Mouse (Mus musculus) layer of hippocampus, postnatal 36 days (tissue): ENCODE measurements around the gene Sgta. TPM values are rescaled to one million over a fixed set of nuclear protein-coding genes. Genes with fewer than 3 reads are reported as not detected.

Experiments used
- microRNA-seq, 2 experiments: library from miRNA; unstranded; fragments of <30 nt; microRNA quantifications; one replicate each; pipeline ENCODE4 v1.2.0; 2021
- total RNA-seq, 2 experiments: library from RNA; stranded (reverse); gene quantifications; 2 replicates each; pipeline ENCODE4 v1.2.3; 2021

Gene Sgta
- total RNA-seq, 2 experiments from 2014 or later, result 174 to 175 TPM

Small RNAs within 50 kb of the gene (microRNA-seq; reads per million reads assigned to microRNA genes)
- gene Mir5615-1 (0 reads per million in 2 experiments), gene Mir5615-2 (0 reads per million in 2 experiments)

Other genes starting within 250 kb of the Sgta start
- gene Jsrp1, start 246.7 kb downstream of the Sgta start, total RNA-seq, result 1 to 10 TPM; 2.3 to 2.5 TPM
- 100 to 1,000 TPM; 484 to 486 TPM for gene Oaz1, start 233.5 kb downstream of the Sgta start, total RNA-seq
- 10 to 100 TPM; 40.1 to 47.7 TPM for gene Lingo3, start 216.1 kb downstream of the Sgta start, total RNA-seq
- gene Lsm7, start 205.0 kb downstream of the Sgta start, total RNA-seq, result 10 to 100 TPM; 40.0 to 47.7 TPM
- 10 to 100 TPM; 56.0 to 67.0 TPM for gene Sppl2b, start 204.9 kb downstream of the Sgta start, total RNA-seq
- gene Tmprss9, start 188.3 kb downstream of the Sgta start, total RNA-seq, result under 1 TPM; 0.15 to 0.40 TPM
- gene Timm13, start 159.2 kb downstream of the Sgta start, total RNA-seq, result 100 to 1,000 TPM; 142 to 144 TPM
- gene Lmnb2, start 141.9 kb downstream of the Sgta start, total RNA-seq, result 10 to 100 TPM; 19.6 to 19.7 TPM
- gene Gadd45b, start 130.1 kb downstream of the Sgta start, total RNA-seq, result 10 to 100 TPM; 17.7 to 19.1 TPM
- 100 to 1,000 TPM; 161 to 175 TPM for gene Gng7, start 45.2 kb downstream of the Sgta start, total RNA-seq
- 10 to 100 TPM; 96.5 to 98.1 TPM for gene Diras1, start 34.5 kb downstream of the Sgta start, total RNA-seq
- 10 to 100 TPM; 69.6 to 71.4 TPM for gene Slc39a3, start 22.8 kb downstream of the Sgta start, total RNA-seq
- 10 to 100 TPM; 48.9 to 55.3 TPM for gene Thop1, start 9.9 kb upstream of the Sgta start, total RNA-seq
- gene Creb3l3, start 38.7 kb upstream of the Sgta start, total RNA-seq, result under 1 TPM; 0.52 to 0.71 TPM
- 100 to 1,000 TPM; 132 to 141 TPM for gene Map2k2, start 45.7 kb upstream of the Sgta start, total RNA-seq
- gene Zbtb7a, start 75.0 kb upstream of the Sgta start, total RNA-seq, result 100 to 1,000 TPM; 109 to 116 TPM
- 10 to 100 TPM; 26.2 to 29.8 TPM for gene Pias4, start 107.7 kb upstream of the Sgta start, total RNA-seq
- 100 to 1,000 TPM; 868 to 892 TPM for gene Eef2, start 116.5 kb upstream of the Sgta start, total RNA-seq
- gene Dapk3, start 122.8 kb upstream of the Sgta start, total RNA-seq, result 10 to 100 TPM; 65.6 to 77.8 TPM
- not detected for gene 4930442H23Rik, start 123.7 kb upstream of the Sgta start, total RNA-seq
- gene Nmrk2, start 141.9 kb upstream of the Sgta start, total RNA-seq, result under 1 TPM; 0.20 to 0.25 TPM
- 100 to 1,000 TPM; 150 TPM for gene Atcay, start 170.7 kb upstream of the Sgta start, total RNA-seq
- 10 to 100 TPM; 65.7 to 70.0 TPM for gene Zfr2, start 173.0 kb upstream of the Sgta start, total RNA-seq
- 100 to 1,000 TPM; 227 to 236 TPM for gene Matk, start 192.8 kb upstream of the Sgta start, total RNA-seq
- gene Mrpl54, start 206.8 kb upstream of the Sgta start, total RNA-seq, result 10 to 100 TPM; 32.3 to 36.0 TPM
- 10 to 100 TPM; 39.3 to 56.0 TPM for gene Apba3, start 206.8 kb upstream of the Sgta start, total RNA-seq
- 1 to 10 TPM in 1 of 2 experiments, under 1 TPM in 1; 0.65 to 1.7 TPM for gene Tjp3, start 231.4 kb upstream of the Sgta start, total RNA-seq
- 100 to 1,000 TPM; 301 to 304 TPM for gene Pip5k1c, start 232.8 kb upstream of the Sgta start, total RNA-seq